Mouse (Mus musculus): Measurements from ENCODE around the gene Dapk1. TPM values are rescaled to one million over a fixed set of nuclear protein-coding genes. Genes with fewer than 3 reads are reported as not detected.
"Not testable (repeated sequence)": the region's sequence is repeated elsewhere in the genome, so short reads cannot be mapped to it uniquely, and the experiment has no call there.

The Dapk1 gene
- polyA plus RNA-seq, 1 experiment from 2014 or later, result 34.9 TPM

DNA sequence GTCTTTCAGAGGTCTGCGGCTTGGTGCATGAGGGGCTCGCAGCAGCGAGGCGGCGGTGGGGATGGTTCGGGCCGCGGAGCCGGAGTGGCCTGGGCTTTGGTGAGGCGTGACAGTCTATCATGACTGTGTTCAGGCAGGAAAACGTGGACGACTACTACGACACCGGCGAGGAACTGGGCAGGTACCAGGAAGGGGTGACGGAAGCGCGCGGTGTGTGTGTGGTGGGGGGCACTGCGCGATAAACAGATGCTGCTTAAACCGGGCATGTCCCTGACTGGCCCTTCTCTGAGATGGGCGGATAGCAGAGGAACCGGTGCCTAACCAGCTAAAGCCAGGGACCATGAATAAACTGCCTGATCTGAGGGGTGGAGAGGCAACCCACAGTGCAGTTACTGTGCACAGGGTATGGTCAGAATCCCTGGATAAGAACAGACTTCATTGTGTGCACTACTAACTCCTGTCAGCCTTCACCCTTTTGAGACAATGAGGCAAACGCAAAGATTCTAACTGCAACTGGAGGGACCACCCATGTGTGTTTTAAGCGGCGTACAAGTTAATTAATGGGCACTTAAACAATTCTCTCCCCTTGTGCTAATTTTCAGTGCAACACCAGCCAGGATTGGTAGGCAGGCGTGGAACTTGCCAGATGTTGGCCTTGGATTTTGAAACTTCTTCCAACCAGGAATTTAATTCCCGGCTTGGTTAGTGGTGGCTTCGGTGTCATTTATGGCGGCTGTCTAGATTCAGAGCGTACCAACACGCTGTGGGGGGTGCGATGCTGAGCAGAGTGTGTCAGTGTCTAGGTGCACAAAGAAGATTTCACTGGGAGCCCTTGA is 887 bp downstream of the Dapk1 start:
- Histone ChIP-seq H3K9me3 (replicated peaks) (no peaks in the 10 kb centered on the region), H3K27ac (replicated peaks) (peak overlapping the region; percentile 97), H3K36me3 (no peaks in the 10 kb centered on the region), H3K9ac (replicated peaks) (peak overlapping the region; percentile 91), H3K4me3 (replicated peaks) (peak overlapping the region; percentile 87), H3K4me1 (peaks cover 31% of the 10 kb centered on the region), H3K27me3 (replicated peaks) (no peaks in the 10 kb centered on the region), H3K4me2 (peak overlapping the region; percentile 68)
- WGBS, result 2% methylated on average over 34 of the region's 34 CpGs
- ATAC-seq (ENCODE audit: low FRiP score), result peak; percentile 83

DNA sequence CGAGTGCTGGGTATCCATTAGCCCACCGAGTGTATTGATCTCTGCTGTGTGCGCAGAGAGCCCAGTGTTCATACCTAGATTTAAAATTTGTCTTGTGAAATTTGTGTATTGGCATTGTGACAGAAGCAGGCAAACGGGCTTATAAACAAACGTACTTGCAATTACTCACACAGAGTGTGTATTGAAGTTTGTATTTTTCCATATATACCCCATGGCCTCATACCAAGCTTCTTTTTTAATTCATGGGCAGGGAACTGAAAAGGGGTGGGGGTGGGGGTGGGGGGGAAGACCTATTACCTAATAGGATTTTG is 1.5 kb downstream of the Dapk1 start:
- Histone ChIP-seq H3K4me2 (peak overlapping the region; percentile 68), H3K27ac (replicated peaks) (peak overlapping the region; percentile 97), H3K4me1 (peaks cover 34% of the 10 kb centered on the region), H3K9me3 (replicated peaks) (no peaks in the 10 kb centered on the region), H3K4me3 (replicated peaks) (peak overlapping the region; percentile 87), H3K27me3 (replicated peaks) (no peaks in the 10 kb centered on the region), H3K9ac (replicated peaks) (peak overlapping the region; percentile 91), H3K36me3 (no peaks in the 10 kb centered on the region)
- WGBS, result 29% methylated on average over 5 of the region's 5 CpGs
- no peak for ATAC-seq (ENCODE audit: low FRiP score)

DNA sequence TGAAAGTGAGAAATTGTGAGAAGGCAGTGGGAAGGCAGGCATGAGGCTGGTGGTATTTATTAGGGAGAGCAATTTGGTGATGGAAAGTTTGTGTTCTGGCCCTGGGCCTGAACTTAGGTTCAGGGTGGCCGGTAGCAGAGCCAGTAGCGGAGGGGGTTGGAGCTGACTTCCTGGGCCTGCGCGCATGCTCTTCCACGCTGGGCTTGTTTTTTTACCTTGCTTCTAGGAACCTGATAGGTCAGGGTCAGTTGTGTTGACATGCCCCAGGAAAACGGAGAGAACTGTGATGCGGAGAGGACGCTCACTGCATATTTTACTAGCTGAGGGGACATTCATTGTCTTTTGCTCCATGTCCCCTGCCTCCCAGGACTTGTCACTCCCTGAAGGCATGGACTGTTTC is 5.7 kb downstream of the Dapk1 start:
- no peak for ATAC-seq (ENCODE audit: low FRiP score)
- H3K36me3 ChIP-seq, result 0 out of 2 replicates have a peak, but pooled peaks cover 7% of the 10 kb centered on the region
- no peak overlapping the region for H3K4me3 ChIP-seq (replicated peaks)
- H3K27ac ChIP-seq (replicated peaks), result no peak overlapping the region
- no peak overlapping the region for H3K4me2 ChIP-seq
- peaks cover 44% of the 10 kb centered on the region for H3K4me1 ChIP-seq
- no peaks in the 10 kb centered on the region for H3K9me3 ChIP-seq (replicated peaks)
- no peaks in the 10 kb centered on the region for H3K27me3 ChIP-seq (replicated peaks)
- WGBS, result 86% methylated on average over 8 of the region's 8 CpGs
- H3K9ac ChIP-seq (replicated peaks), result no peak overlapping the region

DNA sequence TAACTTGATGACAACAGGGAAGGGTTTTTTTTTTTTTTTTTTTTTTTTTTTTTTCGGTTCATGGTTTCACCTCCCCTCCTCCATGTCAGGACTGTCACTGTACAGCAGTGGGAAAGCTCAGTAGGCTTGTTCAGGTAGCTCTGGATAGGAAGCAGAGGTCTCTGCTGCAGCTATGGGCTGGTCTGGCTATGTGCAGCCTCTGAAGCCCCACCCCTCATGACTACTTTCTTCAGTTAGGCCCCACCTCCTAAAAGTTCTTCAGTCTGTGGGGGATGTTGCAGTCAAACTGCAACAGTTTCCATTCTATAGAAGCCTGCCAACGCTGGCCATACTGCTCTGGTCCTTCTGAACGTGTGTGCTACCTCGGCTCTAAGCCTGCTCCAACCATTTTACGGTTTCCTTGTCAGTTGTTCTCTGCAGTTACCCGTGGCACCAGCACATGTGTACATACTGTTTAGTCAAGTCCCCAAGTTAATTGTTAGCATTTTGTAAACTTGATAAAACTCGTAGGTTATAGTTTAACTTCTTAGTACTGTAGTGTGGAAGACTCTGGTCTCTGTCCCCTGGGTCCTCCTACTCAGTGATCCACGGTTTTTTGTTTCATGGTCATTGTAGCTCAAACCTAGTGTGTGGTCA is 6.8 kb downstream of the Dapk1 start:
- Histone ChIP-seq H3K36me3 (0 out of 2 replicates have a peak, but pooled peaks cover 7% of the 10 kb centered on the region), H3K27me3 (replicated peaks) (no peaks in the 10 kb centered on the region), H3K9me3 (replicated peaks) (no peaks in the 10 kb centered on the region), H3K27ac (replicated peaks) (no peak overlapping the region), H3K4me1 (peaks cover 38% of the 10 kb centered on the region), H3K4me3 (replicated peaks) (no peak overlapping the region), H3K4me2 (no peak overlapping the region), H3K9ac (replicated peaks) (no peak overlapping the region)
- ATAC-seq (ENCODE audit: low FRiP score), result no peak
- 86% methylated on average over 8 of the region's 8 CpGs for WGBS

DNA sequence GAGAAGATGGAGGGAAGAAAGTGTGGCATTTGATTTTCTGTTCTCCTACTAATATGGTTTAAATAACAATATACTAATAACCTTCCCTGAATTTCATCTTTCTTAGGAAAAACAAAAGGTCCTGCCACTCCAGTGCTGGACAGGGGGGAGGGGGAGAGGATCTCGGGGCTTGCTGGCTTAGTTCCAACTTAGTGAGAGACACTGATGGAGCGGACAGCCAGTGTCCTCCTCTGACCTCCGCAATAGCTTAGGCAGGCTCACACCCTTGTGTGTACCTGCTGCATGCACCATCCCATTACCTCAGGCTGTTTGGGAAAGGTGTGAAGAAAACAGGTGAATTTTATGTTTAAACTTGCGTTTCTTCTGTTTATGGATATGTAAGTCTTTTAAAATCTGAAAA is 7.5 kb downstream of the Dapk1 start:
- H3K27me3 ChIP-seq (replicated peaks), result no peaks in the 10 kb centered on the region
- no peak for ATAC-seq (ENCODE audit: low FRiP score)
- H3K9me3 ChIP-seq (replicated peaks), result no peaks in the 10 kb centered on the region
- H3K4me2 ChIP-seq, result no peak overlapping the region
- no peak overlapping the region for H3K4me3 ChIP-seq (replicated peaks)
- 0 out of 2 replicates have a peak, but pooled peaks cover 7% of the 10 kb centered on the region for H3K36me3 ChIP-seq
- H3K4me1 ChIP-seq, result peaks cover 32% of the 10 kb centered on the region
- no peak overlapping the region for H3K9ac ChIP-seq (replicated peaks)
- 67% methylated on average over 4 of the region's 4 CpGs for WGBS
- H3K27ac ChIP-seq (replicated peaks), result no peak overlapping the region

DNA sequence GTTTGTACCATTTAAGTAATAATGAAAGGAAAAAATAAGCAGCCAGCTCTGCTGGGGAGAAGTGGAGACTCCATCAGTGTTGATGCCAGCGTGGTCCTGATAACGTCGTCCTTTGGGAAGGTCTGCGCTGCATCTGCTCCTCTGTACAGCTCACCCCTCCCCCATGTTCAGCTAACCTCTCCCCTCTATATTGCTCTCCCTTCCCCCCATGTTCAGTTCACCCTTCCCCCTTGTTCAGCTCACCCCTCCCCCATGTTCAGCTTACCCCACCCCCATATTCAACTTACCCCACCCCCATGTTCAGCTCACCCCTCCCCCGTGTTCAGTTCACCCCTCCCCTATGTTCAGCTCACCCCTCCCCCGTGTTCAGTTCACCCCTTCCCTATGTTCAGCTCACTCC is 8.8 kb downstream of the Dapk1 start:
- H3K4me1 ChIP-seq, result peaks cover 36% of the 10 kb centered on the region

DNA sequence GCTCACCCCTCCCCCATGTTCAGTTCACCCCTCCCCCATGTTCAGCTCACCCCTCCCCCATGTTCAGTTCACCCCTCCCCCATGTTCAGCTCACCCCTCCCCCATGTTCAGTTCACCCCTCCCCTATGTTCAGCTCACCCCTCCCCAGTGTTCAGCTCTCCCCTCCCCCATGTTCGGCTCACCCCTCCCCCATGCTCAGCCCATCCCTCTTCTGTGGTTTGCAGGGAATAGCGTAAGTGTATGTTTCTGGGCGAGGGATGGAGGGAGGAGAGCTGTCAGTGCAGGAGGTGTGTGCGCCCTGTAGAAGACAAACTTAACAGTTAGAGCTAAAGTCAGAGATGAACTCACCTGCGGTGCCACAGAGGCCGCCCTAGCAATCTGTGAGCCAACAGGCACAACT is 9.2 kb downstream of the Dapk1 start:
- H3K9me3 ChIP-seq (replicated peaks); H3K9ac ChIP-seq (replicated peaks); ATAC-seq (ENCODE audit: low FRiP score); H3K4me2 ChIP-seq; H3K27me3 ChIP-seq (replicated peaks); H3K27ac ChIP-seq (replicated peaks); H3K4me3 ChIP-seq (replicated peaks): not testable (repeated sequence)
- WGBS, result 83% methylated on average over 6 of the region's 6 CpGs
- peaks cover 37% of the 10 kb centered on the region for H3K4me1 ChIP-seq
- H3K36me3 ChIP-seq, result 0 out of 2 replicates have a peak, but pooled peaks cover 10% of the 10 kb centered on the region

More for the DNA sequence above, 8.8 kb downstream of the Dapk1 start:
- Histone ChIP-seq H3K27ac (replicated peaks) (no peak overlapping the region), H3K36me3 (0 out of 2 replicates have a peak, but pooled peaks cover 10% of the 10 kb centered on the region), H3K27me3 (replicated peaks) (no peaks in the 10 kb centered on the region), H3K9me3 (replicated peaks) (no peaks in the 10 kb centered on the region), H3K9ac (replicated peaks) (no peak overlapping the region), H3K4me3 (replicated peaks) (no peak overlapping the region), H3K4me2 (no peak overlapping the region)
- no peak for ATAC-seq (ENCODE audit: low FRiP score)
- 50% methylated on average over 6 of the region's 6 CpGs for WGBS

DNA sequence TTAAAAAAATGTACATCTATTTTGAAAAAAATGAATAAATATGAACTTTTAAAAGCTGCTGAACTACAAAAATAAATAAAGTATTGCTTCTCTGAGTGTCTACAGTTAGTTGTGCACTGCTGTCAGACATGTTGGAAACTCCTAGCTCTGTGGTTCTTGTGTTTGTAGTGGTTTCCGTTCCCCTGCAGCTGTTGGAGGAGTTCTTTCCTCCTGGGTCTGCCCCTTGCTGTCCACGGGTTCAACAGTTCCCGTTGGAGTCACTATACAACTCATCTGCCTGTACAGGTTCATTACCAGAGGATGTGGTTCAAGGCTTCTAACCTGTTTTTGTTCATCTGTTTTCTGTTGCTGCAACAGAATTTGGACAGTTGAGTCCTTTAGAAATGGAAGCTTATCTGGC is 10.4 kb downstream of the Dapk1 start:
- Histone ChIP-seq H3K4me2 (no peak overlapping the region), H3K4me3 (replicated peaks) (no peak overlapping the region), H3K27ac (replicated peaks) (no peak overlapping the region), H3K36me3 (0 out of 2 replicates have a peak, but pooled peaks cover 10% of the 10 kb centered on the region), H3K4me1 (peaks cover 35% of the 10 kb centered on the region), H3K9ac (replicated peaks) (no peak overlapping the region), H3K9me3 (replicated peaks) (no peaks in the 10 kb centered on the region), H3K27me3 (replicated peaks) (no peaks in the 10 kb centered on the region)
- no peak for ATAC-seq (ENCODE audit: low FRiP score)
- 77% methylated on average over 3 of the region's 3 CpGs for WGBS

DNA sequence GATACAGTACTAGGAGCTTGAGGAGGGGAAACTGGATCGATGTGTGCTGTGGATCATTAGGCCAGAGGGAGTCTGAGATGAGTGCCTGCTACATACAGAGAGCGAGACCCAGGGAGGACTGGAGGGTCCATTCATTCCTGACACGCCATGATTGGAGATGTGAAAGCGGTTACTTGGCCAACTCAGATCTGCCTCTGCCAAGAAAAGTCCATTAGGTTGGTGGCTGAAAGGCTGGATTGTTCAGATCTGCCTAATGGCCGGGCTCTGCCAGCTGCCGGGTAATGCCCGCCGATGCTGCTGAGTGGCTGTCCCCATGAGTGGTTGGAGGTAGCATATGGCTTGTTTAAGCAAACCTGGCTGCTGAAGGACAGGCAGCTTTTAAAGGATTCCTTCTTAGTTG is 12.4 kb downstream of the Dapk1 start:
- no peaks in the 10 kb centered on the region for H3K27me3 ChIP-seq (replicated peaks)
- 46% methylated on average over 8 of the region's 8 CpGs for WGBS
- no peak overlapping the region for H3K4me2 ChIP-seq
- H3K9me3 ChIP-seq (replicated peaks), result no peaks in the 10 kb centered on the region
- ATAC-seq (ENCODE audit: low FRiP score), result peak; percentile 70
- H3K9ac ChIP-seq (replicated peaks), result no peak overlapping the region
- H3K27ac ChIP-seq (replicated peaks), result peak overlapping the region; percentile 68
- no peak overlapping the region for H3K4me3 ChIP-seq (replicated peaks)
- peaks cover 43% of the 10 kb centered on the region for H3K4me1 ChIP-seq
- H3K36me3 ChIP-seq, result peaks cover 10% of the 10 kb centered on the region; the same call in 1 of the 2 replicates

DNA sequence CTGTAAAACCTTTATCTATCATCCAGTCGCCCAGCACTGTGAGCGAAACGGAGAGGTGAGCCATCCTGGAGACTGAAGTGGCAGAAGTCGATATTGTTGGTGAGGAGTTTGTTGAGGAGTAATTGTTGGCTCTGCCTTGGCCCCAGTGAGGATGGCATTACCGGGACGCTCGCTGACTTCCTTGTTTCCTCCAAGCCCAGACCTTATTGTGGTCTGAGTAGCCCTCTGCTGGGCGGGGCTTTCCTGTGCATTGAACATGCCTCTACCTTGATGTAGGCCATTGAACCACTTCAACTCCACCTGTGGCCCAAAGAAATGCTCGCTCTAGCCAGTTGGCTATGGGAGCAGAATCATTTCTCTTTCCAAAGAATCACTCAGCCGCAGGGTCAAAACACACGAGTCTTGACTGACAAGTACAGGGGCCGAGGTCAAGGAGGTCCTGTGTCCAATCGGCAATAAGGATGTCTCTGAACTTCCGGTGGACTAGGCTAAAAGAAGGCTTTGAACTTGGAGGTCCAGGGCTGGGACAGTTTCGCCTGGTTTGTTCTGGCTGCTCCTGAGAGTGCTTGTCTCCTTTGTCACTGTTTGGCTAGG is 13.4 kb downstream of the Dapk1 start:
- Histone ChIP-seq H3K27ac (replicated peaks) (no peak overlapping the region), H3K4me2 (no peak overlapping the region), H3K4me3 (replicated peaks) (no peak overlapping the region), H3K4me1 (peaks cover 45% of the 10 kb centered on the region), H3K27me3 (replicated peaks) (no peaks in the 10 kb centered on the region), H3K36me3 (peaks cover 10% of the 10 kb centered on the region; the same call in 1 of the 2 replicates), H3K9ac (replicated peaks) (no peak overlapping the region), H3K9me3 (replicated peaks) (no peaks in the 10 kb centered on the region)
- WGBS, result 67% methylated on average over 15 of the region's 15 CpGs
- no peak for ATAC-seq (ENCODE audit: low FRiP score)

DNA sequence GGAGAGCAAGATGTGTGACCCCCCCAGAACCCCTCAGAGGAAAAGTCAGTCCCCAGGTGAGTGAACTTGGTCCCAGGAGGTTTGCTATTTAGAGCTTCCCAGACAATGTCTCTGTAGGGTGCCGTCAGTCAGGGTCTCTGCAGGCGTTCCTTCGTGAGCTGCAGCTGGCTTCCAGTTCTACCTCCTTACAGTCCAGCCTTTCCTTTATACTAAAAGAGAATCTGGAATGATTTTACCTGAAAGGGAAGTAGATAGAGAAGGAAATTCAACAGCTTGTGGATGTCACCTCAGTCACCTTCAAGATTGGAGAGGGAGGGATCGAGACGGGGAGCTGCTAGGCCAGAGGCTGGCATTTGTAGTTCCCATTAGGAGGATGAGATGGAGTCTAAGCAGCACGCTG is 14.3 kb downstream of the Dapk1 start:
- no peak overlapping the region for H3K4me2 ChIP-seq
- no peak for ATAC-seq (ENCODE audit: low FRiP score)
- no peak overlapping the region for H3K9ac ChIP-seq (replicated peaks)
- no peaks in the 10 kb centered on the region for H3K9me3 ChIP-seq (replicated peaks)
- no peak overlapping the region for H3K4me3 ChIP-seq (replicated peaks)
- peaks cover 42% of the 10 kb centered on the region for H3K4me1 ChIP-seq
- WGBS, result 48% methylated on average over 6 of the region's 6 CpGs
- no peak overlapping the region for H3K27ac ChIP-seq (replicated peaks)
- H3K27me3 ChIP-seq (replicated peaks), result no peaks in the 10 kb centered on the region
- H3K36me3 ChIP-seq, result peaks cover 6% of the 10 kb centered on the region; the same call in 1 of the 2 replicates

DNA sequence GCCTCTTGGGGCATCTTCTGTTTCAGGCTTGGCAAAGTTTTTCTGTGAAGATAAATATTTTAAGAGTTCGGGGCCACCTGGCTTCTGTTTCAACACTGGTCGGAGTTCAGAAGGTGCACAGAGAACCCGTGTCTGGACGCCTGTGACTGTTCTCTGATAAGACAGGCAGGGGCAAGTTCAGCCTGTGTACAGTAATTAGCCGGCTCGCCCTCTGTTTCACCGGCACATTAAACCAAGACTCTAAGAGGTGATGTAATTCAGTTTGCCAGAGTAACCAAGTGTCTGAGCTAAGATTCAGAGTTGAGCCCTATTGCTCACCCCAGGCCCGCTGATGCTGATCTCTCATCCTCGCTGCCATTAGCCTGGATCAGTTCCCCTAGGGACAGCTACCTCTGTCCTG is 16.5 kb downstream of the Dapk1 start:
- no peak overlapping the region for H3K27ac ChIP-seq (replicated peaks)
- H3K36me3 ChIP-seq, result peaks cover 7% of the 10 kb centered on the region; the same call in 1 of the 2 replicates
- WGBS, result 78% methylated on average over 9 of the region's 9 CpGs
- no peak overlapping the region for H3K9ac ChIP-seq (replicated peaks)
- no peak overlapping the region for H3K4me2 ChIP-seq
- no peak for ATAC-seq (ENCODE audit: low FRiP score)
- no peaks in the 10 kb centered on the region for H3K27me3 ChIP-seq (replicated peaks)
- peaks cover 50% of the 10 kb centered on the region for H3K4me1 ChIP-seq
- no peak overlapping the region for H3K4me3 ChIP-seq (replicated peaks)
- H3K9me3 ChIP-seq (replicated peaks), result no peaks in the 10 kb centered on the region
